ENCODE assay signal across 20 mouse cellular contexts in the genomic region with DNA sequence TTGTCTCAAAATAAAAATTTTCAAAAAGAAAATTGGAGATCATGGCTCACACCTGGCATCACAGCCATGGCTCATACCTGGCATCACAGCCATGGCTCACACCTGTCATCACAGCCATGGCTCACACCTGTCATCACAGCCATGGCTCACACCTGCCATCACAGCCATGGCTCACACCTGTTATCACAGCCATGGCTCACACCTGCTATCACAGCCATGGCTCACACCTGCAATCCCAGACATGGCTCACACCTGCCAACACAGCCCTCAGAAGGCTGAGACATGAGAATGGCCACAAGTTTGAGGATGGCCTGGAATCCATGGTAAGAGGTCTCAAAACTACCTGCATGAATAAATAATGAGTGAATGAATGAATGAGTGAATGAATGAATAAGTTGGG. TPM values are rescaled to one million over a fixed set of nuclear protein-coding genes. Genes with fewer than 3 reads are reported as not detected.
"Had no signal": no experiment of that assay in that cellular context is flagged by ENCODE, and none has a peak within 500 bp of the region (broad histone marks: within the 10 kb centered on the region; RNA-seq: fewer than 3 reads in every experiment).

No protein-coding gene starts in this region.

- ATAC-seq: liver, postnatal 0 days; lung, postnatal 0 days; midbrain, embryonic 15.5 days had no signal

- H3K27me3 ChIP-seq: limb, embryonic 12.5 days; limb, embryonic 15.5 days; midbrain, embryonic 12.5 days; midbrain, embryonic 15.5 days; neural tube, embryonic 13.5 days; stomach, embryonic 15.5 days had no signal

- H3K4me3 ChIP-seq: limb, embryonic 12.5 days; limb, embryonic 15.5 days; midbrain, embryonic 12.5 days; midbrain, embryonic 15.5 days; neural tube, embryonic 13.5 days; stomach, embryonic 15.5 days had no signal

- H3K36me3 ChIP-seq: midbrain, embryonic 15.5 days had no signal

- H3K4me1 ChIP-seq: limb, embryonic 15.5 days; midbrain, embryonic 12.5 days; midbrain, embryonic 15.5 days; neural tube, embryonic 13.5 days; stomach, embryonic 15.5 days had no signal

- H3K4me2 ChIP-seq: limb, embryonic 12.5 days; limb, embryonic 15.5 days; liver, embryonic 11.5 days; lung, embryonic 14.5 days; midbrain, embryonic 12.5 days; midbrain, embryonic 15.5 days; neural tube, embryonic 13.5 days; stomach, embryonic 15.5 days had no signal

- H3K9ac ChIP-seq: limb, embryonic 12.5 days; limb, embryonic 15.5 days; liver, embryonic 14.5 days; liver, postnatal 0 days; lung, embryonic 14.5 days; midbrain, embryonic 12.5 days; midbrain, embryonic 15.5 days; neural tube, embryonic 13.5 days; stomach, embryonic 15.5 days had no signal

- H3K9me3 ChIP-seq: limb, embryonic 12.5 days; limb, embryonic 15.5 days; midbrain, embryonic 12.5 days; midbrain, embryonic 15.5 days; neural tube, embryonic 13.5 days; stomach, embryonic 15.5 days had no signal

- H3K27ac ChIP-seq: limb, embryonic 12.5 days; limb, embryonic 15.5 days; liver, embryonic 14.5 days; macrophage; midbrain, embryonic 12.5 days; midbrain, embryonic 15.5 days; neural tube, embryonic 13.5 days; stomach, embryonic 15.5 days had no signal

- DNase-seq: kidney, postnatal 14 days; kidney, postnatal 4 days; left cerebral cortex, postnatal 4 days; liver, postnatal 0 days; lung, embryonic 14.5 days; retina, postnatal 1 day; right cerebral cortex, postnatal 25 days; spleen, adult 18-20 months; thymus, postnatal 25 days had no signal

RNA-seq across cellular contexts. Expression of a gene that starts 37.2 kb away (rescaled TPM):
- total RNA-seq: neutrophil, adult 5-6 weeks had no signal
